Mouse (Mus musculus) monocyte, adult 5-6 weeks (primary cell): ENCODE measurements around the gene Pea15a. TPM values are rescaled to one million over a fixed set of nuclear protein-coding genes. Genes with fewer than 3 reads are reported as not detected.

ENCODE experiments used
- ATAC-seq: fragments of 153-309, 156-312 bp; replicated peaks from 2 replicates; pipeline ENCODE4 v1.8.0; 2017; ENCODE audit warnings: mild to moderate bottlenecking; ENCODE audit not compliant: low TSS enrichment, insufficient number of reproducible peaks, severe bottlenecking, poor library complexity, low FRiP score
- total RNA-seq: library from RNA; stranded (forward); fragments of 200-1000, 200-491, 200-594 nt; gene quantifications from 3 replicates; pipeline ENCODE4 v1.2.3, GENCODE M21; 2017

Gene Pea15a
- total RNA-seq, 1 experiment from 2014 or later = 23.9 TPM

DNA sequence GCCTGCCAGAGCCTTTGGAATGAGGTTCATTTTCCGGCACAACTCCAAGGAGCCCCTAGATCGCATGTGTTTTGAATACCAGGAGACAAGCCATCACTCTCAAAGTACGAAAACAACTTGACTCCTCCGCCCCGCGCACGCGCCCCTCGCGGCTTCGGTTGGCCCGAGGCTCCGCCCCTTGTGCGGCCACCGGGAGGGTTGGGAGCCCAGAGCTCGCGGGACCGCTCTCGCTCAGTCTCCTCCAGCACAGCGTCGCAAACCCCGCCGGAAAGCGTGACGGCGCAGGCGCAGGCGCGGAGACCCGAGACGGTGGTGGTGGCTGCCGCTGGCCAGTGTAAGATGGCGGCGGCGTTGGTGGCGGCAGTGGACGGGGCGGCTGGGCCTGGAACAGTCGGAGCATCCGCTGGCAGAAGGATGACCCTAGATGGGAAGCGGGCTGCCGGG lies 58.7 kb downstream of the Pea15a start, which contains the start of gene Dcaf8:
Dcaf8 (plus strand) TSS at position 250 of the 444 bp plus-strand sequence.
- ATAC-seq = peak; percentile 93

Other genes starting within 250 kb of the Pea15a start
- 0.67 to 2.7 TPM (median 1.2 TPM) in 3 replicates for gene Vangl2, start 178.4 kb downstream of the Pea15a start, total RNA-seq
- gene Nhlh1, start 149.2 kb downstream of the Pea15a start, total RNA-seq = not detected in 3 replicates
- gene Copa, start 124.3 kb downstream of the Pea15a start, total RNA-seq = 154 to 190 TPM (median 159 TPM) in 3 replicates
- 47.2 to 70.4 TPM (median 56.3 TPM) in 3 replicates for gene Ncstn, start 124.0 kb downstream of the Pea15a start, total RNA-seq
- gene Pex19, start 80.0 kb downstream of the Pea15a start, total RNA-seq = 42.1 to 57.3 TPM (median 52.1 TPM) in 3 replicates
- gene Dcaf8, start 58.7 kb downstream of the Pea15a start, total RNA-seq = 77.0 to 164 TPM (median 136 TPM) in 3 replicates
- not detected in 3 replicates for gene Casq1, start 13.1 kb upstream of the Pea15a start, total RNA-seq
- gene Atp1a4, start 51.6 kb upstream of the Pea15a start, total RNA-seq = 0.43 TPM in 1 of 3 replicates, not detected in the others
- gene Igsf8, start 54.8 kb upstream of the Pea15a start, total RNA-seq = 13.0 to 18.8 TPM (median 16.7 TPM) in 3 replicates
- gene Atp1a2, start 91.3 kb upstream of the Pea15a start, total RNA-seq = not detected in 3 replicates
- gene Kcnj9, start 122.5 kb upstream of the Pea15a start, total RNA-seq = 0.29 TPM in 1 of 3 replicates, not detected in the others
- not detected in 3 replicates for gene Kcnj10, start 134.4 kb upstream of the Pea15a start, total RNA-seq
- 17.5 to 26.9 TPM (median 23.7 TPM) in 3 replicates for gene Pigm, start 169.7 kb upstream of the Pea15a start, total RNA-seq